Mouse (Mus musculus): ENCODE measurements at regions not wholly inside any gene's neighbourhood (a gene's known extent, or its start where the extent isn't known, plus 50 kb on each side); places are given as distances from the start of the nearest gene placed in this dataset.

DNA sequence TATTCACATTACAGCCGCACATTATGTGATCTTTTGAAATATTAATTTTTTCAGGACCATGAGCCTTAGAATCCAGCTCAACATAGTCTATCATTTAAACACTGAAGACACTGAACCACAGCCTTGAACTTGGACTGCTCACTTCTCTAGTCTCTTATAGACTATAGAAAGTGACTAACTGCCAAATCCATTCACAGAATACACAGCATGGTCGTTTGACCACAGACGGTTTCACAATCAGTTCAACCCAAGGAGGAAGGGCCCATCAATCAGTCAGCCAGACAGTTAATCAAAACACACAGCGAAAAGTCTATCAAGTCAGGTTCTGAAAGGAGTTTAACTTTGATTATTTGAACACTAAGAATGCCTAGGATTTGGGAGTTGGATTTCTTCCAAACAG lies 168.8 kb upstream of the A730009L09Rik start:
- no peak for TF ChIP-seq POLR2A (IDR thresholded peaks at IDR 0.05; ENCODE audit: borderline replicate concordance, extremely low read depth, insufficient read depth, insufficient read length, poor library complexity, severe bottlenecking)
- no peak for TF ChIP-seq CTCF (IDR thresholded peaks at IDR 0.05; ENCODE audit: borderline replicate concordance, extremely low read depth, insufficient read depth, insufficient read length)
